Mouse (Mus musculus): ENCODE measurements around the gene Caskin1. TPM values are rescaled to one million over a fixed set of nuclear protein-coding genes. Genes with fewer than 3 reads are reported as not detected.
A peak's percentile ranks its signal among the peaks of the same experiment; 100 is the strongest.

Gene Caskin1
- polyA plus RNA-seq, 1 experiment from 2014 or later, result 2.3 TPM

DNA sequence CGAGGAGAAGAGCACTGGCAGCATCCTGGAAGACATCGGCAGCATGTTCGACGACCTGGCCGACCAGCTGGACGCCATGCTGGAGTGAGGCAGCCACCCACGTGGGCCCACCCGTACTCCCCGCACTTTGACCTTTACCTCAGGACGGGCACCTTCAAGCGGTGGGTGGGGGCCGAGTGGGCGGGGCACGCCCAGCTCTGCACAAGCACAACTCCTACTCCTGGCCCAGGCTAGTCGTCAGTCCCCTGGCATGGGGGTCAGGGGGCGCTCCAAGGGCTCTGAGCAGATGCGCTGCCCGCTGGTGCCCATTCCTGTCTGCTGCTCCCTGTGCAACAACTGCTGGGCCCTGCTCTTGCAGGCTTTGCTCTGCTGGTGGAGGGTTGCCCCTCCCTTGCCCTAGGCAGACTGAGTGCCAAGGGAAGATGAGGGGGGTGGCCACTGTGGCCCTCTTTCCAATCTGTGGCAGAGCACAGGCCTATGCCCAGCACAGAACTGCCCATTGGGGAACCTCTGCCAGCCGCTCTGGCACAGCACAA is 18.8 kb downstream of the Caskin1 start:
- H3K4me3 ChIP-seq (replicated peaks), result no peak overlapping the region
- 0 out of 2 replicates have a peak overlapping the region, but pooled peaks have one; percentile 21 for H3K9ac ChIP-seq
- H3K27me3 ChIP-seq, result no peaks in the 10 kb centered on the region
- no peak for ATAC-seq (replicated peaks; ENCODE audit: low FRiP score)
- H3K9me3 ChIP-seq (replicated peaks), result no peaks in the 10 kb centered on the region
- peaks cover 12% of the 10 kb centered on the region for H3K4me1 ChIP-seq
- 55% methylated on average over 19 of the region's 19 CpGs for WGBS
- peaks cover 46% of the 10 kb centered on the region for H3K36me3 ChIP-seq
- peak overlapping the region; percentile 53; the same call in 1 of the 2 replicates for H3K4me2 ChIP-seq
- no peak overlapping the region for H3K27ac ChIP-seq

DNA sequence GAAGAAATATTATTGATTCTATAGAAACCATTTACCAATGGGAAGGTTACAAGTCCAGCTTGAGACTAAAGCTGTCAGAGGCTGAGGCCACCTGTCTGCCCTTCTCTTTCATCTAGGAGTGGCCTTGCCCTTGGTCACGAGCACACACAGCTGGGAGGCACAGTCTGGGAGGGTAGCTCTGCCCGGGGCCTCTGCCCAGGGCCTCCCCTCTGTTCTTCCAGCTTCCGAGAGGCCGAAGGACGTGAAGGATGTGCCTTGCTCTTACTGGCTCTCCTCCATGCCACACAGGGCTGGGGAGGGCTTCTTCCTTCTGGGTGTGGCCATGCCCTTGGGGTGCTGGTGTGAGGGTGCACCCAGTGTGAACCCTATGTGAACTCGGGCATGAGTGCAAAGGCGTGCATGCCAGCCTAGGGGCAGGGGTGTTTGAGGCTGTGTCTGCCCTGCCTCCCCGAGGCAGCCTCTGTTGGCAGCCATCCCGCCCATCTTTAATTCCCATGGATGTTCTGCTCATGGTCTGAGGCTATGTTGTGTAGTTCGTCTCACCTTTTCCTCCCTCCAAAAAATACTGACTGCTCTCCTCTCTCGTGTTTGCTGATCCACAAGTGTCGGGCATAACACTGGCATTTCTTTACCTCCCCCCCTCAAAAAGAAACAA is 19.5 kb downstream of the Caskin1 start:
- H3K4me3 ChIP-seq (replicated peaks), result no peak overlapping the region

DNA sequence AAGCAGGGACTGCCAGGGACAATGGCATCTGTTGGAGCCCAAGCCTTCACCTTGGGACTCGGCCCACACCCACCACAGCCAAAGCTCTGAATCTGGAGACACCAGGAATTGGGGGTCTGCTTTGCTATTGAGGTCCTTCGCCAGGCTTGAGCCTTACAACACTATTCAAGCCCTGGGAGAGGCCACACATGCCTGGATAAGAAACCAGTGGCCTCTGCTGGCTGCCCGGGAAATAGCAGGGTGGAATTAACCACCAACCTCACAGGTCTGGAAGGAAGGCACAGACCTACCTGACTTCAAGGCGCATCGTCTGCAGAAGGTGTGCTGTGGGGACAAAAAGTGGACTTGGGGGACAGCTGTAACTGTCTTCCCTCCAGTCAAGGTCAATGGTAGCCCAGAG is 25.2 kb downstream of the Caskin1 start:
- peaks cover 97% of the 10 kb centered on the region for H3K36me3 ChIP-seq
- peak overlapping the region; percentile 29 for H3K4me2 ChIP-seq
- H3K27me3 ChIP-seq, result no peaks in the 10 kb centered on the region
- no peak overlapping the region for H3K27ac ChIP-seq
- peak overlapping the region; percentile 13; the same call in 1 of the 2 replicates for H3K4me3 ChIP-seq (replicated peaks)
- H3K9me3 ChIP-seq (replicated peaks), result no peaks in the 10 kb centered on the region
- WGBS, result 46% methylated on average over 5 of the region's 5 CpGs
- no peaks in the 10 kb centered on the region for H3K4me1 ChIP-seq
- 0 out of 2 replicates have a peak, but pooled peaks have one; percentile 43 for ATAC-seq (replicated peaks; ENCODE audit: low FRiP score)
- H3K9ac ChIP-seq, result no peak overlapping the region

More for the DNA sequence above, 19.5 kb downstream of the Caskin1 start:
- peaks cover 12% of the 10 kb centered on the region for H3K4me1 ChIP-seq
- H3K9ac ChIP-seq, result no peak overlapping the region
- H3K27ac ChIP-seq, result no peak overlapping the region
- H3K27me3 ChIP-seq, result no peaks in the 10 kb centered on the region
- H3K4me2 ChIP-seq, result no peak overlapping the region
- peaks cover 51% of the 10 kb centered on the region for H3K36me3 ChIP-seq
- H3K9me3 ChIP-seq (replicated peaks), result no peaks in the 10 kb centered on the region
- WGBS, result 83% methylated on average over 12 of the region's 12 CpGs
- no peak for ATAC-seq (replicated peaks; ENCODE audit: low FRiP score)

DNA sequence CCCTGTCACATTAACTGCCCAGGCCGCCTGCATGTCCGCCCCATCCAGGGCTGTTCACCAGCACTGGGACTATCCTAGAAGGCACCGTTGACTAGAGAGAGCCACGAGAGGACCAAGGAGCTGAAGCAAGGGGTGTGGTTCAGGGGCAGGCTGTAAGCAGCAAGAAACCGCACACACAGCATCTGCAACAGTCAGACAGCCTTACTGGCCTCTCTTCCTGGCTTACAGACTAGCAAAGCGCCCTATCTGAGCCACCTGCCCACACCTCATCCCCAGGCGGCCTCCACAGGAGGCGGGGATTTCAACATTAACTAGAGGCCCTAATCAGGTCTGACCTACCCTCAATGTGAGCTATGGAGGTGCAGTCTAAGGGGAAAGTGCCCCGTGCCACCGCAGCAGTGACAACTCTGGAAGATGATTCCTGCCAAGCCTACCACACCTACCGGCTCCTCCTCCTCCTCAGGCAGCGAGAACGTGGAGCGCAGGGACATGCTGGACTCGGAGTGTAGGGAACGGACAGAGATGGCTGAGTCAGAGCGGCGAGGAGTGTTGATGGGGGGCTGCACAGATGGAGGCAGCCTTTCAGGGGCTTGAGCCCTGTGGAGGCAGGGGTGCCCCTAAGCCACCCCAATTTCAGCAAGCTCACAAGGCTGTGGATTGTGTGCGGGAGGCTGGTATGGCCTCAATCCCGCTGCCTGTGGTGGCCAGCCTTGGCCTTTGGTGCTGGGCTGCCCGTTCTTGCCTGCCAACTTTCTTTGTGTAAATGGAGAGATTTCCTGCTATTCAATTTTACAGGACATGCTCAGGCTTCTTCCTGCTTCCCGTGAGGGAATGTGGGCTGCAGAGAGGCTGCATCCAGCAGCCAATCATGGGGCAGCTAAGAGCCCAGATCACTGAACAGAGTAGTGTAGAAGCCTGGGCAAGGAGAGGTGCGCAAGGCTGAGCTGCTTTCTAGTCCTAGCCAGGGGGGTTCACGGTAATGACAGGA is 26.2 kb downstream of the Caskin1 start:
- Histone ChIP-seq H3K9ac (peak overlapping the region; percentile 5; the same call in 1 of the 2 replicates), H3K9me3 (replicated peaks) (no peaks in the 10 kb centered on the region), H3K4me3 (replicated peaks) (peak overlapping the region; percentile 13; the same call in 1 of the 2 replicates), H3K27ac (peak overlapping the region; percentile 74), H3K4me1 (no peaks in the 10 kb centered on the region), H3K4me2 (peak overlapping the region; percentile 29), H3K36me3 (peaks cover 96% of the 10 kb centered on the region), H3K27me3 (no peaks in the 10 kb centered on the region)
- 79% methylated on average over 24 of the region's 24 CpGs for WGBS
- ATAC-seq (replicated peaks; ENCODE audit: low FRiP score), result 0 out of 2 replicates have a peak, but pooled peaks have one; percentile 27

DNA sequence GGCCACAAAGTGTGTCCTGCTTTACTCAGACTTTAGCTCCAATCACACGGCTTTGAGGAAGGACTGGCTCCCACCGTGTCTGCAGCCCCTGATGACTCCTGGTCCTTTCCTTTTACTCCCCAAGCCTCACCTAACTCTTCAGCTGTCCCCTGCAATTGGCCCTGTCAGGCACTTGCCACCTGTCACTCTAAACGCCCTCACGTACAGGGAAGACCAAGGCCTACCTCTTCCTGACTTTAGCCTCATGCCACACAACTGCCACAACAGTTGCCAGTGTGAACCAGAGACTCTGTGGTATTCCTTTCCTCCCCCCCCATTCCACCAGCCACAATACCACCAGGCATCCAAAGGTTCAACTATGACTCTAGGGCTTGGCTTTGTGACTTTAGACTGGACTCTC is 32.0 kb downstream of the Caskin1 start:
- 85% methylated on average over 4 of the region's 4 CpGs for WGBS
- Histone ChIP-seq H3K27me3 (no peaks in the 10 kb centered on the region), H3K4me1 (peaks cover 8% of the 10 kb centered on the region), H3K36me3 (peaks cover 56% of the 10 kb centered on the region), H3K4me3 (replicated peaks) (no peak overlapping the region), H3K9me3 (replicated peaks) (no peaks in the 10 kb centered on the region), H3K27ac (no peak overlapping the region), H3K4me2 (no peak overlapping the region), H3K9ac (no peak overlapping the region)
- ATAC-seq (replicated peaks; ENCODE audit: low FRiP score), result no peak

DNA sequence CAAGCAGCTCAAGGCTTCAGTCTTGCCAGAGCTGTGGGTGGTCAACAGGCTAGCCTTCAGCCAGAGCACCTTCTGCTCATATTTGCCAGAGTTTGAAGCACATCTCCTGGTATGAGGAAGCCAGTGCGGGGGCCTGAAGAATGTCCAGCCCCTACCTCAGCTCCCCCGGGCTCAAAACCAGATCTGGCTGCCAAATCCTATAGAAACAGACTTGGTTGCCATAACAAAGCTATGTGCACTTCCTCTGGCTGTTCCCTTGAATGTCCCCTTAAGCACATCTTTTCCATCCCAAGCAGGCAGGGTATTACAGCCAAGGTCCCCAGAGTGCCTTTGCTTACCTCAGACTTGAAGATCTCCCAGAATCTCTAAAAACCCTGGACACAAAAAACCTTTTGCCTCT is 36.3 kb downstream of the Caskin1 start:
- Histone ChIP-seq H3K27ac (no peak overlapping the region), H3K9ac (no peak overlapping the region), H3K4me3 (replicated peaks) (no peak overlapping the region), H3K36me3 (peaks cover 23% of the 10 kb centered on the region), H3K27me3 (no peaks in the 10 kb centered on the region), H3K4me2 (no peak overlapping the region), H3K4me1 (peaks cover 36% of the 10 kb centered on the region), H3K9me3 (replicated peaks) (no peaks in the 10 kb centered on the region)
- no peak for ATAC-seq (replicated peaks; ENCODE audit: low FRiP score)
- 67% methylated on average over 2 of the region's 2 CpGs for WGBS

DNA sequence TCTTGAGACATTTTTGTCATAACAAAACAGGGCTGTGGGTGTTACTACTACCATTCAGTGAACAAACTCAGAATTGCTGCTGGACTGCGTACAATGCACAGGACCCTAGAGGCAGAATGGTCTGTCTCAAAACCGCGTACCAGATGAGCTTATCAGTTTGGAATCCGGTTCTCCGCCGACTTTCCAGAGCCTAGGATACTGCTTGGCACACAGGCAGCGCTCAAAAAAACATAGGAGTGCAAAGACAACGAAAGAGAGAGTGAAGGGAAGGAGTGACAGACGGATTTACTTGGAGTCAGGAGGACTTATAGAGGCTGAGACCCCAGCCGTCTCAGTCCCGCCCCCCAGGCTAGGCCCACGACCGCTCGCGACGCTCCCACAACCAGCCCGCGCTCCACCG is 38.9 kb downstream of the Caskin1 start:
- no peak for ATAC-seq (replicated peaks; ENCODE audit: low FRiP score)
- Histone ChIP-seq H3K4me2 (peak overlapping the region; percentile 67), H3K27ac (peak overlapping the region; percentile 88), H3K9me3 (replicated peaks) (no peaks in the 10 kb centered on the region), H3K4me3 (replicated peaks) (peak overlapping the region; percentile 75), H3K4me1 (peaks cover 61% of the 10 kb centered on the region), H3K36me3 (peaks cover 29% of the 10 kb centered on the region), H3K27me3 (no peaks in the 10 kb centered on the region), H3K9ac (peak overlapping the region; percentile 79)
- WGBS, result under 1% methylated on average over 19 of the region's 19 CpGs

DNA sequence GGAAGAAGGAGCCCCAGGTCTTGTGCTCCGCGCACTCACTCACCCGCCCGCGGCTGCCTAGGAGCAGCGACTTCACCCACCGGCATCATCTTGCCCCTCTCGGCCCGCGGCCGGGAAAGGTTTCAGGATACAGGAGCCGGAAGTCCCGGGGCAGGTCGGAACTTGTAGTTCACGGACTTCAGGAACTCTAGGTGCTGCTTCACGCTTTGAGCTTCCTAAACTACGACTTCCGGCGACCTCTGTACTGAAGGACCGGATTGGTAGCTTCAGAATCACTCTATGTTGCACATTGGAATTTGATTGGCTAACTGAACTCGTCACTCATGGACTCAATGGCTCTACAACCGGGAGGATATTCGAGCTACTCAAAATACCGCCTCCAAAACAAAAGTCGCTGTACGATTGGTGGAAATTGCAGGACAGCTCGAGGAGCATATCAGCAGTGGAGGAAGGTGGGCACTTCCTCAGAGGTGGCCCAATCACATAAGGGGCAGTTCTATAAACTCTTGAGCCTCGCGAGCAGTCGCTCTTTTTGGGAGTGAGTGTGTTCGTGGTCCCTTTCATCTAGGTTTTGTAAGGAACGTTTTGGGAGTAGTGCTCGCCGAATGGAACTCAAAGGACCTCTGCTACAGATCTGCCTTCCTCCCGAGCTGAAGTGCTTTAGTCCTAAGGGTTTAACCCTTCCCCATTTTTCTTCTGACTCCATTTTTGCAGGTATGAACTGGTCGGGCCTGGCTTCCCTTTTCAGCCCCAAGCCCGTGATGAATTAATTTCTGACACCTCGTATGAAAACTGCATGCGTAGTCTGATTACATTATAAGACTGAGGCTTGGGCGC is 39.5 kb downstream of the Caskin1 start, which contains the start of gene Traf7:
TSS of gene Traf7 (minus strand) at position 216 of the 837 bp plus-strand sequence.
- no peaks in the 10 kb centered on the region for H3K9me3 ChIP-seq (replicated peaks)
- ATAC-seq (replicated peaks; ENCODE audit: low FRiP score), result peak; percentile 96
- peak within 1 kb of the TSS; percentile 82 for H3K4me2 ChIP-seq
- peaks cover 67% of the 10 kb centered on the region for H3K4me1 ChIP-seq
- peak within 1 kb of the TSS; percentile 88 for H3K27ac ChIP-seq
- peaks cover 26% of the 10 kb centered on the region for H3K36me3 ChIP-seq
- under 1% methylated on average over 40 of the region's 40 CpGs for whole genome bisulfite sequencing
- H3K4me3 ChIP-seq (replicated peaks), result peak within 1 kb of the TSS; percentile 75
- peak within 1 kb of the TSS; percentile 79 for H3K9ac ChIP-seq
- H3K27me3 ChIP-seq, result no peaks in the 10 kb centered on the region

DNA sequence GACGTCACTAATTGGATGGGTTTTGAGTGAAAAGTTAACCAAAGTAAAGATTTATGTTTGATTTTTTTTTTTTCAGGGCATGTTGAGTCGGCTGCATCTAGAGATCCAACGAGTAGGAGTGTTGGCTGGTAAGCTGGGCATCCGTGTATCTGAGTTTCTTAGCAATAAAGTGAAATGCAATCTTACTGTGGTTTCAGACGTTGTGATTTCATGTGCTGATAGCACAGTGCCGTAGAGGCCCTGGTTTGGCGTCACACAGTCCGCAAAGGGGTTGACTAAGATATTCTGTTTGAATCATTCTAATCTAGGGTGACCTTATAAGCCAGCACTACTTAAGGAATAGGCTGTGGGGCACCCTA is 40.1 kb downstream of the Caskin1 start:
- peak overlapping the region; percentile 75 for H3K4me3 ChIP-seq (replicated peaks)
- no peak for ATAC-seq (replicated peaks; ENCODE audit: low FRiP score)
- H3K27me3 ChIP-seq, result no peaks in the 10 kb centered on the region
- peak overlapping the region; percentile 82 for H3K4me2 ChIP-seq
- no peaks in the 10 kb centered on the region for H3K9me3 ChIP-seq (replicated peaks)
- H3K9ac ChIP-seq, result peak overlapping the region; percentile 61
- peaks cover 73% of the 10 kb centered on the region for H3K4me1 ChIP-seq
- H3K36me3 ChIP-seq, result peaks cover 24% of the 10 kb centered on the region
- under 1% methylated on average over 8 of the region's 8 CpGs for WGBS
- peak overlapping the region; percentile 83 for H3K27ac ChIP-seq

DNA sequence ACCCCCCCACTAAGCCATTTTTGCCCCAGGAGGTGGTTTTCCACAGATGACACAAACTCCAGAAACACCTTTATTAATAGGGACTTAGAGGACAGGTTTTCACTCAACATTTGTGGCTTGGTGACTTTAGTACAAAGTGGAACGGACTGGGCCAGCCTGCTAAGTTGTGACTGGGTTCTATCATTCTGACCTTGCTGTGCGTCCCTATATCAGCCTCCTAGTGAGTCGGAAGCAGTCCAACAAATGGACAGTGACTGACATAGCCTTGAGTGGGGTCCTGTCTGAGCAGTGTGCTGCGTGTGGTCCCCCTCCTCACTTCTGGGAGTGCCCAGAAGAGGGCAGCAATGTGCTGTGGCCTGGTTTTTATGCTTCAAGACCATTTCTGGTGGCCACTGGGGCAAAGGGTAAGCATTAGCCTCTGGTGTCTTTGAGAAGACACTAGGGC is 40.6 kb downstream of the Caskin1 start:
- Histone ChIP-seq H3K4me1 (peaks cover 75% of the 10 kb centered on the region), H3K9me3 (replicated peaks) (no peaks in the 10 kb centered on the region), H3K4me3 (replicated peaks) (peak overlapping the region; percentile 75), H3K27ac (peak overlapping the region; percentile 83), H3K4me2 (peak overlapping the region; percentile 82), H3K27me3 (no peaks in the 10 kb centered on the region), H3K36me3 (peaks cover 24% of the 10 kb centered on the region), H3K9ac (peak overlapping the region; percentile 61)
- ATAC-seq (replicated peaks; ENCODE audit: low FRiP score), result no peak
- WGBS, result under 1% methylated on average over 4 of the region's 4 CpGs

DNA sequence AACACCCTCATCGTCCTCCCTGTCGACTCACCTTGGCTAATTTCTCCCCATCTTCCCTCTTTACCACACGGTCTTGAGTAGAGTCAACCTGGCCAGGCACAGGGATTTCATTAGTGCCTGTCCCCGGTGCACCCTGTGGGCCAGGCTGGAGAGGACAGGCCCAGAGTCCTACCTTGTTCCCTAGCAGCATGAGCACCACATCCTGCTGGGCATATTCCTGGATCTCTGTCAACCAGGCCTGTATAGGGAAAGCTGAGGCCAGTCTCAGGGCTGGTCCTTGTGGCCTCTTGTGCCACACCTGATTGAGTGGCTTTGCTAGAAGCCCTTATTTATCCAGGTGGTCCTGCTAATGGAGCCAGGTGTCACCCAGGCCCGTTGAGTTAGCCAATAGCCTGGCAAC is 41.5 kb downstream of the Caskin1 start:
- no peak for ATAC-seq (replicated peaks; ENCODE audit: low FRiP score)

More for the DNA sequence above, 41.5 kb downstream of the Caskin1 start:
- no peaks in the 10 kb centered on the region for H3K9me3 ChIP-seq (replicated peaks)
- peak overlapping the region; percentile 83 for H3K27ac ChIP-seq
- H3K36me3 ChIP-seq, result peaks cover 24% of the 10 kb centered on the region
- no peaks in the 10 kb centered on the region for H3K27me3 ChIP-seq
- peaks cover 73% of the 10 kb centered on the region for H3K4me1 ChIP-seq
- H3K4me2 ChIP-seq, result peak overlapping the region; percentile 82
- 23% methylated on average over 5 of the region's 5 CpGs for WGBS
- H3K4me3 ChIP-seq (replicated peaks), result peak overlapping the region; percentile 75
- H3K9ac ChIP-seq, result peak overlapping the region; percentile 61
